Mouse (Mus musculus): Measurements from ENCODE around the gene Zfp956. TPM values are rescaled to one million over a fixed set of nuclear protein-coding genes. Genes with fewer than 3 reads are reported as not detected.
A peak's percentile ranks its signal among the peaks of the same experiment; 100 is the strongest.
"Not testable (repeated sequence)": the region's sequence is repeated elsewhere in the genome, so short reads cannot be mapped to it uniquely, and the experiment has no call there.

The Zfp956 gene
- total RNA-seq, 4 experiments from 2014 or later: 17.9 to 25.6 (median 22.3) TPM

DNA sequence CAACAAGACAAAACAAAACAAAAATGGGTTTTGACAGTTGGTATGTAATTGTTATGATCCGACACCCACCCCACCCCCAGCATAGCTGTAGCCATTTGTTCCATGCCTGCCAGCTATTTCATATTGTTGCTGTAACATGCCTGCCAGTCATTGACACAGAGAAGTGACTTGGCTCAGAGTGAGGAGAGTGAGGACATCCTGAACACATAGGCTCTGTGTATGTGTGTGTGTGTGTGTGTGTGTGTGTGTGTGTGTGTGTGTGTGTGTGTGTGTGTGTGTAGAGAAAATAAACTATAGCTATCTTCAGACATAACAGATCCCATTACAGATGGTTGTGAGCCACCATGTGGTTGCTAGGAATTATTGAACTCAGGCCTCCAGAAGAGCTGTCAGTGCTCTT lies 15.0 kb downstream of the Zfp956 start:
- DNase-seq (ENCODE audit: low spot score in 2 of 2): not testable (repeated sequence)

- no peak for DNase-seq (ENCODE audit: low spot score in 2 of 2)
Measured at GRCm38 (mm10) chr6:47974599-47974998, 21.4 kb downstream of the Zfp956 start.

DNA sequence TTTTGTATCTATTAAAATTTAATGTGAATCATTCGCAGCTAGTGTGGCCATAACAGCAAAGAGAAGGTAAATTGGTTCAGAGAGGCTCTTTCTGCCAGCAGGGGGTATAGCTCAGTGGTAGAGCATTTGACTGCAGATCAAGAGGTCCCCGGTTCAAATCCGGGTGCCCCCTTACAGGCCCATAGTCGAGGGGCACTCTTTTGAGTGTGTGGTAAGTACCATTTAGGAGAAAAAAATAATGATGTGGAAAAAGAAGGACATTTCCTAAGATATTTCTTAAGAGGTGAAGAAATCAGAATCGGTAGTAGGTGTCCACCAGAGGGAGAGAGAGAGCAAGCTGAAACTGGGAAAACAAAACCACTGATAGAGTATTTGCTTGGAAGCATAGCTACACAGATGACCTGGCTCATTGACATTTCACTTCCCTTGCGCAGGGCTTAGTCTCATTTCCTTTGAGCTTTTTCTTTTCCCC lies 25.7 kb downstream of the Zfp956 start:
- DNase-seq (ENCODE audit: low spot score in 2 of 2): peak; percentile 70 to 84

DNA sequence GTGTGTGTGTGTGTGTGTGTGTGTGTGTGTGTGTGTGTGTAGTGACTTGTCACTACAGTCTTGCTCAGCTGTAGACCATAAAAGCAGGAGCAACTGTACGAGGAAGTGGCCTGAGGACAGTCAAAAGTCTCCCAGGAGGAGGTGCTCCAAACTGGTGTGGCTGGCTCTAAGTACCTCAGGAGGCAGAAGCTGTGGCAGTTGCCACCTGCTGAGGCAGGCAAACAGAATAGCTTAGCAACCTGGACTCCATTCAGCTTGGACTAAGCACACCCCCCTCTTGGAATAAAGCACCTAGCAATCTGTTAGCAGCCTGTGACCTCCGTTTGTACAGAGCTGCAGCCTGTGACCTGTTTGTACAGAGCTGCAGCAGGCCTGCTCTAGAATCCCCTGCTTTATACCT lies 30.7 kb downstream of the Zfp956 start:
- no peak for DNase-seq (ENCODE audit: low spot score in 2 of 2)

DNA sequence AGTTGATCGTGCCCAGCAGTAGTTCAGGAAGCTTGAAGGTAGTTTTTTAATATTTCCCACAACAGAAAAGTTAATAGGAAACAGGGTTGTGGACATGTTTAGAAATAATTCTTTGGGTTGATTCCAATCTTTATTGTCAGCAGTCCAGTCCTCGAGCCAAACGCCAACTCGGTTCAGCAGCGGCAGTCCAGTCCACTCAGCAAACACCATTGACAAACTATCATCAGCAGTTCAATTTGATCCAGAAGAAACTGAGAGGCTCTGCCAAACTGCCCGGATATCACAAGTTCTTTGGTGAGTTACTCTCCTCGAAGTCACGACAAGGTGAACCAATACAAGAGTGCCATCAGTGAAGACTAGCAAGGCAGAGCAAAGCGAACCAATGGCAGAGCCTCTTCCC lies 42.5 kb downstream of the Zfp956 start:
- no peak for DNase-seq (ENCODE audit: low spot score in 2 of 2)

DNA sequence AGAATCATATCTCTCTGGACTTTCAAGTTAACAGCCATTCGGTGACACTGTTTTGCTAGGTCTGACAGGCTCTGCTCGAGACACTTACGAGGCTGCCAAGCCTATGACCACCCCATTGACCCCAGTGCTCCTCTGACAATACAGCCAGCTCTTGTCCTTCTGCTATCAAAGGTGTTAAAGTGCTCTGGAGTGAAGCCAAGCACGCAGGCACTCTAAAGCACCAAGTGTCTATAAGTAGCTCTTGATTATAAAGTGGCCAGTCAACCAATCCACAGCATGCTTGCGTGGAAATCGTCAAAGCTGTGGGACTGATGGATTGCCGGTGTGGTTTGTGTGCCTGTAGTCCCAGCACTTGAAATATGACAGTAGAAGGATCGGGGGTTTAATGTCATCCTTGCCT lies 57.5 kb downstream of the Zfp956 start:
- DNase-seq (ENCODE audit: low spot score in 2 of 2): no peak

Other genes with a start within 250 kb of the Zfp956 start
- 10 to 100 TPM; 55.5 to 94.5 (median 72.9) TPM for gene Pdia4, start 140.0 kb upstream of the Zfp956 start, total RNA-seq (2022)
- 1 to 10 TPM; 4.9 to 5.7 (median 5.0) TPM for gene Zfp786, start 122.5 kb upstream of the Zfp956 start, total RNA-seq (2022)
- 10 to 100 TPM; 21.2 to 27.1 (median 24.1) TPM for gene Zfp398, start 117.7 kb upstream of the Zfp956 start, total RNA-seq (2022)
- gene Zfp282, start 76.2 kb upstream of the Zfp956 start, total RNA-seq (2022): 10 to 100 TPM; 11.8 to 15.1 (median 12.4) TPM
- gene Zfp212, start 32.9 kb upstream of the Zfp956 start, total RNA-seq (2022): 10 to 100 TPM; 20.1 to 24.0 (median 21.5) TPM
- 10 to 100 TPM; 32.7 to 40.3 (median 37.8) TPM for gene Zfp777, start 95.5 kb downstream of the Zfp956 start, total RNA-seq (2022)
- gene Zfp746, start 133.2 kb downstream of the Zfp956 start, total RNA-seq (2022): 10 to 100 TPM; 33.9 to 40.6 (median 35.1) TPM

Measured in layer of hippocampus, adult 8-10 months (tissue).